Mouse (Mus musculus): ENCODE data around the gene Olfr143. TPM values are rescaled to one million over a fixed set of nuclear protein-coding genes. Genes with fewer than 3 reads are reported as not detected.

Olfr143 gene
- not detected for total RNA-seq (2021)

- intact Hi-C loops (cut with DNase I), result no loop called here
Measured at GRCm38 (mm10) chr9:38252474-38252873, at the start of gene Olfr143. Olfr143 (plus strand) TSS chr9:38252774.

GRCm38 (mm10) chr9:38208065-38208464, 44.5 kb upstream of the Olfr143 start, which contains the start of gene Olfr893:
Olfr893 (plus strand) TSS chr9:38208365.
- intact Hi-C loops (cut with DNase I), result no loop called here
- DNase-seq, result no peak

More at GRCm38 (mm10) chr9:38252474-38252873, at the start of gene Olfr143:
- no peak for DNase-seq

DNA sequence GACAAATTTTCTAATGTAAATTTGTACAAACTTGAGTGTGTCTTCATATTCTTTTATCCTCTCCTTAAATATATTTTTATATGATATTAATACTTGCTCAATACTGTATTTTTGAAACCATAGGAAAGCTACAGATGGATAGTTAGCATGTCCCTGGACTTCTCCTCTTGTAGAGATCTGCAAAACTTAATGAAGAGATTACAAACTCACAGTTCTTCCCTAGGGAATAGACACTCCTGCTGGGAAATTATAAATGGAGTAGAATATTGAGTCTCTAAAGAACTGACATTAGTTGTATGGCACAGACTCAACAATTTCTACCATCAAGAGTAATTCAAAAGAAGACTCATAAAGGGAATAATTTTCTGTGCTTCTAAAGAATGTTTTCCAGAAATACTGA, 34.8 kb upstream of the Olfr143 start, which contains the start of gene Olfr894:
Gene Olfr894 (plus strand): TSS at position 301 of the 400 bp plus-strand sequence.
- intact Hi-C loops (cut with DNase I), result no loop called here
- no peak for DNase-seq

DNA sequence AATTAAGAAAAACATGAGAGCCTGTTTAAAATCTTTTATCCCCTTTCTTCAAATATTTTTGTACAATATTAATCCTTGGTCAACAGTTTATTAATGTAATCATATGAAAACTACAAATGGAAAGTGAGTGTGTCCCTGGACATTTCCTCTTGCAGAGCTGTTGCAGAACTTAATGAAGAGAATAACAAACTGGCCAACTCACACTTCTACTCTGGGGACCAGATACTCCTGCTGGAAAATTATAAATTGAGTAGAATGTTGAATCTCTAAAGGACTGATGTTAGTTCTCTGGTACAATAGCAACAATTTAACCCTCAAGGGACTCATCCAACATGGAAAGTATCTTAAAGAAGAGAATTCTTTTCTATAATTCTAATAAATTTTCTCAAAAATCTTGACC, 15.0 kb downstream of the Olfr143 start, which contains the start of gene Olfr895:
Gene Olfr895 (plus strand): TSS at position 301 of the 400 bp plus-strand sequence.
- DNase-seq, result no peak
- intact Hi-C loops (cut with DNase I), result no loop called here

DNA sequence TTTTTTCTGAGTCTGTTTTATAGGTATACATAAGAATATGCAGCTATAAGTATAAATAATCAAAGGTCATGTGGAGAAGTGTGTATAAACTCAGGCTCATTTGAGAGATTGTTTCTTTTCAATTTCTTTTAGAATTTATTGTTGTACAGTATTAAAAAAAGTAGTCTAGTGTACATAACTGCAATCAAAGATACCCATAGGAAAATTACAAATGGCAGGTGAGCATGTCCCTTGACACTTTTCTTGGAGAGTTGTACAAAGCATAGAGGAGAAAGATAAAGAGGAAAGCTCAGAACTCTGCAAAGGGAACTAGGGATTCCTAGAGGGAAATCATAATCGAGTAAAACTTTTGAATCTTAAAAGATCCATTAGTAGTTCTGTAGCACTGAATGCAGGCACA, 38.2 kb downstream of the Olfr143 start, which contains the start of gene Olfr896-ps1:
Gene Olfr896-ps1 (plus strand): TSS at position 301 of the 400 bp plus-strand sequence.
- intact Hi-C loops (cut with DNase I), result no loop called here
- DNase-seq, result no peak

Other genes starting within 250 kb of the Olfr143 start
- gene Olfr883, start 227.0 kb upstream of the Olfr143 start, total RNA-seq (2021), result not detected
- not detected for gene Olfr884, start 206.2 kb upstream of the Olfr143 start, total RNA-seq (2021)
- not detected for gene Olfr885, start 191.5 kb upstream of the Olfr143 start, total RNA-seq (2021)
- not detected for gene Olfr887, start 168.7 kb upstream of the Olfr143 start, total RNA-seq (2021)
- gene Olfr888, start 144.6 kb upstream of the Olfr143 start, total RNA-seq (2021), result not detected
- gene Olfr889, start 137.6 kb upstream of the Olfr143 start, total RNA-seq (2021), result not detected
- gene Olfr890, start 110.3 kb upstream of the Olfr143 start, total RNA-seq (2021), result not detected
- gene Olfr891, start 72.0 kb upstream of the Olfr143 start, total RNA-seq (2021), result not detected
- not detected for gene Olfr893, start 44.4 kb upstream of the Olfr143 start, total RNA-seq (2021)
- gene Olfr894, start 34.7 kb upstream of the Olfr143 start, total RNA-seq (2021), result not detected
- not detected for gene Olfr895, start 15.1 kb downstream of the Olfr143 start, total RNA-seq (2021)
- not detected for gene Olfr896-ps1, start 38.3 kb downstream of the Olfr143 start, total RNA-seq (2021)
- not detected for gene Olfr25, start 76.3 kb downstream of the Olfr143 start, total RNA-seq (2021)
- gene Olfr898, start 95.6 kb downstream of the Olfr143 start, total RNA-seq (2021), result not detected
- gene Olfr250, start 114.1 kb downstream of the Olfr143 start, total RNA-seq (2021), result not detected
- gene Olfr251, start 124.3 kb downstream of the Olfr143 start, total RNA-seq (2021), result not detected
- not detected for gene Olfr147, start 148.9 kb downstream of the Olfr143 start, total RNA-seq (2021)
- gene Olfr901, start 176.7 kb downstream of the Olfr143 start, total RNA-seq (2021), result not detected
- not detected for gene Olfr902, start 194.9 kb downstream of the Olfr143 start, total RNA-seq (2021)
- gene Olfr904, start 210.4 kb downstream of the Olfr143 start, total RNA-seq (2021), result not detected
- gene Olfr905, start 218.3 kb downstream of the Olfr143 start, total RNA-seq (2021), result not detected
- gene Olfr906, start 234.3 kb downstream of the Olfr143 start, total RNA-seq (2021), result not detected
- not detected for gene Olfr907, start 243.0 kb downstream of the Olfr143 start, total RNA-seq (2021)

All from left cerebral cortex, postnatal 4 days (tissue).